Mouse (Mus musculus) megakaryocyte, embryonic 14.5 days (primary cell): ENCODE results near the gene Gfra1.

Experiments
- FLI1 ChIP-seq: IDR thresholded peaks from 2 replicates; pipeline ENCODE4 v1.6.1; 2012; ENCODE audit warnings: low read length, inconsistent platforms, mixed read lengths
- GATA1 ChIP-seq: IDR thresholded peaks from 3 replicates; pipeline ENCODE4 v1.6.1; 2012; ENCODE audit warnings: mixed read lengths, low read length, inconsistent platforms, borderline replicate concordance

- no peak for TF ChIP-seq GATA1
- TF ChIP-seq FLI1: no peak
Measured at GRCm38 (mm10) chr19:58424928-58425327, 30.8 kb downstream of the Gfra1 start.
